Mouse (Mus musculus) bone marrow, adult 2 months (tissue): ENCODE measurements around the gene Gm21992. TPM values are rescaled to one million over a fixed set of nuclear protein-coding genes. Genes with fewer than 3 reads are reported as not detected.

Experiments
- H3K27ac ChIP-seq: fragments of 200-500 bp; 2 replicates; pipeline ENCODE4 v1.5.1; 2012; ENCODE audit warnings: low read depth, mild to moderate bottlenecking, control low read depth, inconsistent platforms, low read length; ENCODE audit not compliant: control insufficient read depth, poor library complexity, insufficient read depth
- H3K4me1 ChIP-seq: fragments of 200-500 bp; 2 replicates; pipeline ENCODE4 v1.6.1; 2011; ENCODE audit warnings: low read length; ENCODE audit not compliant: control insufficient read depth, insufficient read depth
- H3K4me3 ChIP-seq: fragments of 200-500 bp; replicated peaks from 2 replicates; pipeline ENCODE3; 2011; ENCODE audit warnings: mild to moderate bottlenecking, low read depth, low read length, control low read depth; ENCODE audit not compliant: control insufficient read depth
- CTCF ChIP-seq: fragments of 200-500 bp; IDR thresholded peaks from 2 replicates; pipeline ENCODE4 v1.5.1; 2011; ENCODE audit warnings: low read length, control low read depth; ENCODE audit not compliant: control insufficient read depth, insufficient read depth
- POLR2A ChIP-seq: fragments of 200-500 bp; IDR thresholded peaks from 2 replicates; pipeline ENCODE4 v1.6.1; 2011; ENCODE audit warnings: low read depth, mild to moderate bottlenecking, control low read depth, low read length, borderline replicate concordance; ENCODE audit not compliant: control insufficient read depth
- WGBS: fragments of 180-500 bp; shearing (Covaris S2); methylation state at CpG from one replicate; pipeline ENCODE4 v1.1.7; 2018; 5-methylcytosine and 5-hydroxymethylcytosine counted together
- polyA plus RNA-seq: library from polyadenylated mRNA; stranded (reverse); fragments of >200 nt; gene quantifications from 2 replicates; pipeline ENCODE4 v1.2.4, GENCODE M21; 2011; ENCODE audit warnings: low replicate concordance; ENCODE audit not compliant: missing spikeins, insufficient read depth, insufficient read length

Gm21992 gene
- polyA plus RNA-seq, 1 experiment: 40.7 TPM

- TF ChIP-seq POLR2A (no peak), CTCF (no peak)
- no peak overlapping the region for H3K27ac ChIP-seq
- no peaks in the 10 kb centered on the region for H3K4me1 ChIP-seq
- H3K4me3 ChIP-seq: no peak overlapping the region
- WGBS: 60% methylated on average over 2 of the region's 2 CpGs
Observed at GRCm38 (mm10) chr19:4845846-4846245, 34.4 kb upstream of the Gm21992 start.

GRCm38 (mm10) chr19:4842611-4843010 lies 31.2 kb upstream of the Gm21992 start:
- peaks cover 1% of the 10 kb centered on the region; the same call in 1 of the 2 replicates for H3K4me1 ChIP-seq
- H3K27ac ChIP-seq: no peak overlapping the region
- 47% methylated on average over 2 of the region's 2 CpGs for WGBS
- H3K4me3 ChIP-seq: no peak overlapping the region
- TF ChIP-seq POLR2A (no peak), CTCF (no peak)

- Histone ChIP-seq H3K4me3 (no peak overlapping the region), H3K27ac (no peak overlapping the region), H3K4me1 (peaks cover 1% of the 10 kb centered on the region; the same call in 1 of the 2 replicates)
- WGBS: 69% methylated on average over 9 of the region's 9 CpGs
- no peak for TF ChIP-seq POLR2A
- no peak for TF ChIP-seq CTCF
Observed at GRCm38 (mm10) chr19:4840848-4841247, 29.4 kb upstream of the Gm21992 start.

GRCm38 (mm10) chr19:4839149-4839548 lies 27.7 kb upstream of the Gm21992 start, which contains the start of the genes Ccs and Ccdc87:
Gene Ccs, minus strand, starts transcription at chr19:4839332.
Gene Ccdc87, plus strand, starts transcription at chr19:4839366.
- under 1% methylated on average over 25 of the region's 25 CpGs for WGBS
- Histone ChIP-seq H3K4me3 (peak within 1 kb of the TSS; percentile 71), H3K27ac (no peak within 1 kb of the TSS), H3K4me1 (peaks cover 1% of the 10 kb centered on the region; the same call in 1 of the 2 replicates)
- peak; percentile 22; the same call in 1 of the 2 replicates for TF ChIP-seq CTCF
- peak; percentile 66 for TF ChIP-seq POLR2A

- 20% methylated on average over 10 of the region's 10 CpGs for WGBS
- no peak overlapping the region for H3K27ac ChIP-seq
- no peak for TF ChIP-seq POLR2A
- TF ChIP-seq CTCF: no peak
- peak overlapping the region; percentile 71 for H3K4me3 ChIP-seq
- peaks cover 1% of the 10 kb centered on the region; the same call in 1 of the 2 replicates for H3K4me1 ChIP-seq
Observed at GRCm38 (mm10) chr19:4838526-4839140, 27.2 kb upstream of the Gm21992 start.

GRCm38 (mm10) chr19:4837049-4837448 lies 25.6 kb upstream of the Gm21992 start:
- H3K4me3 ChIP-seq: no peak overlapping the region
- TF ChIP-seq POLR2A (no peak), CTCF (no peak)
- peaks cover 1% of the 10 kb centered on the region; the same call in 1 of the 2 replicates for H3K4me1 ChIP-seq
- 88% methylated on average over 6 of the region's 6 CpGs for WGBS
- no peak overlapping the region for H3K27ac ChIP-seq

GRCm38 (mm10) chr19:4836096-4836495 lies 24.7 kb upstream of the Gm21992 start:
- H3K4me3 ChIP-seq: no peak overlapping the region
- TF ChIP-seq CTCF (no peak), POLR2A (no peak)
- H3K4me1 ChIP-seq: peaks cover 1% of the 10 kb centered on the region; the same call in 1 of the 2 replicates
- H3K27ac ChIP-seq: no peak overlapping the region
- WGBS: 84% methylated on average over 2 of the region's 2 CpGs

- no peak for TF ChIP-seq CTCF
- TF ChIP-seq POLR2A: no peak
- no peak overlapping the region for H3K4me3 ChIP-seq
- WGBS: 89% methylated on average over 8 of the region's 8 CpGs
- H3K4me1 ChIP-seq: peaks cover 1% of the 10 kb centered on the region; the same call in 1 of the 2 replicates
- no peak overlapping the region for H3K27ac ChIP-seq
Observed at GRCm38 (mm10) chr19:4833977-4834376, 22.6 kb upstream of the Gm21992 start.

GRCm38 (mm10) chr19:4829156-4829555 lies 17.7 kb upstream of the Gm21992 start:
- TF ChIP-seq POLR2A: no peak
- TF ChIP-seq CTCF: no peak
- H3K4me1 ChIP-seq: no peaks in the 10 kb centered on the region
- H3K27ac ChIP-seq: no peak overlapping the region
- 87% methylated on average over 7 of the region's 7 CpGs for WGBS
- H3K4me3 ChIP-seq: no peak overlapping the region
